Mouse (Mus musculus): ENCODE results near the gene Mindy1.

Mindy1 gene

GRCm38 (mm10) chr3:95269789-95270188, 11.4 kb upstream of the Mindy1 start:
- peak; percentile 51 for DNase-seq

GRCm38 (mm10) chr3:95270766-95271364, 10.3 kb upstream of the Mindy1 start:
- no peak for DNase-seq

- no peak for DNase-seq
These were observed 7.7 kb upstream of the Mindy1 start for GRCm38 (mm10) chr3:95273471-95273870.

- DNase-seq: no peak
These were observed 6.7 kb upstream of the Mindy1 start for GRCm38 (mm10) chr3:95274453-95274852.

GRCm38 (mm10) chr3:95275161-95275560, 6.0 kb upstream of the Mindy1 start:
- DNase-seq: no peak

- DNase-seq: no peak
These were observed 4.7 kb upstream of the Mindy1 start for GRCm38 (mm10) chr3:95276428-95276934.

- no peak for DNase-seq
These were observed 4.0 kb upstream of the Mindy1 start for GRCm38 (mm10) chr3:95277149-95277551.

- no peak for DNase-seq
These were observed 398 bp upstream of the Mindy1 start for GRCm38 (mm10) chr3:95280747-95281146.

GRCm38 (mm10) chr3:95282381-95282864, 1.3 kb downstream of the Mindy1 start:
- DNase-seq: peak; percentile 44

- DNase-seq: peak; percentile 72
These were observed 1.9 kb downstream of the Mindy1 start for GRCm38 (mm10) chr3:95282865-95283588.

GRCm38 (mm10) chr3:95283589-95283941, 2.4 kb downstream of the Mindy1 start:
- DNase-seq: no peak

GRCm38 (mm10) chr3:95284062-95284461, 2.9 kb downstream of the Mindy1 start:
- no peak for DNase-seq

- DNase-seq: no peak
These were observed 3.5 kb downstream of the Mindy1 start for GRCm38 (mm10) chr3:95284501-95285281.

- DNase-seq: no peak
These were observed 4.2 kb downstream of the Mindy1 start for GRCm38 (mm10) chr3:95285390-95285789.

- no peak for DNase-seq
These were observed 4.9 kb downstream of the Mindy1 start for GRCm38 (mm10) chr3:95286011-95286410.

GRCm38 (mm10) chr3:95286510-95286909, 5.4 kb downstream of the Mindy1 start:
- no peak for DNase-seq

- DNase-seq: no peak
These were observed 6.4 kb downstream of the Mindy1 start for GRCm38 (mm10) chr3:95287541-95287940.

- DNase-seq: no peak
These were observed 8.3 kb downstream of the Mindy1 start for GRCm38 (mm10) chr3:95289419-95289818.

GRCm38 (mm10) chr3:95290156-95290555, 9.0 kb downstream of the Mindy1 start:
- DNase-seq: no peak

GRCm38 (mm10) chr3:95291041-95291440, 9.9 kb downstream of the Mindy1 start:
- no peak for DNase-seq

GRCm38 (mm10) chr3:95292899-95293298, 11.8 kb downstream of the Mindy1 start:
- DNase-seq: no peak

GRCm38 (mm10) chr3:95293537-95293936, 12.4 kb downstream of the Mindy1 start:
- no peak for DNase-seq

- DNase-seq: no peak
These were observed 13.2 kb downstream of the Mindy1 start for GRCm38 (mm10) chr3:95294316-95294715.

- DNase-seq: no peak
These were observed 13.6 kb downstream of the Mindy1 start for GRCm38 (mm10) chr3:95294718-95295117.

All from layer of hippocampus, adult 9-11 months (tissue).